Mouse (Mus musculus) ES-Bruce4 (cell line): ENCODE measurements around the gene Gas7. TPM values are rescaled to one million over a fixed set of nuclear protein-coding genes. Genes with fewer than 3 reads are reported as not detected.

Source experiments
- H3K27ac ChIP-seq: 2 replicates; pipeline ENCODE4 v1.5.1; 2012; ENCODE audit warnings: low read length, inconsistent platforms; ENCODE audit not compliant: insufficient read depth
- H3K27me3 ChIP-seq: 2 replicates; pipeline ENCODE4 v1.6.1; 2012; ENCODE audit warnings: mild to moderate bottlenecking, low read length, inconsistent platforms; ENCODE audit not compliant: control insufficient read depth, poor library complexity, insufficient read depth, severe bottlenecking
- H3K36me3 ChIP-seq: 2 replicates; pipeline ENCODE4 v1.6.1; 2012; ENCODE audit warnings: inconsistent platforms, mild to moderate bottlenecking, low read length, moderate library complexity; ENCODE audit not compliant: control insufficient read depth, poor library complexity, insufficient read depth, severe bottlenecking
- H3K4me1 ChIP-seq: one replicate; pipeline ENCODE4 v1.8.1; 2011; ENCODE audit warnings: low read length; ENCODE audit not compliant: control insufficient read depth, insufficient read depth
- H3K4me3 ChIP-seq: 2 replicates; pipeline ENCODE4 v1.5.1; 2011; ENCODE audit warnings: low read depth, mild to moderate bottlenecking, low read length
- H3K9ac ChIP-seq: 2 replicates; pipeline ENCODE4 v1.6.1; 2012; ENCODE audit warnings: low read depth, mild to moderate bottlenecking, inconsistent platforms; ENCODE audit not compliant: poor library complexity, severe bottlenecking
- H3K9me3 ChIP-seq: replicated peaks from 2 replicates; pipeline ENCODE4 v1.6.1; 2012; ENCODE audit warnings: mild to moderate bottlenecking, low read length, inconsistent platforms; ENCODE audit not compliant: control insufficient read depth, poor library complexity, insufficient read depth, severe bottlenecking
- CTCF ChIP-seq: IDR thresholded peaks from one replicate; pipeline ENCODE4 v1.8.1; 2011; ENCODE audit warnings: low read depth, low read length
- EP300 ChIP-seq: IDR thresholded peaks from 2 replicates; pipeline ENCODE4 v1.6.1; 2011; ENCODE audit warnings: low read depth, low read length; ENCODE audit not compliant: insufficient read depth
- POLR2A ChIP-seq: IDR thresholded peaks from one replicate; pipeline ENCODE4 v1.8.1; 2011; ENCODE audit warnings: low read length; ENCODE audit not compliant: insufficient read depth
- polyA plus RNA-seq: library from polyadenylated mRNA; stranded (reverse); fragments of >200 nt; gene quantifications from 2 replicates; pipeline ENCODE4 v1.2.4, GENCODE M21; 2011; ENCODE audit warnings: low read depth; ENCODE audit not compliant: missing spikeins, insufficient read depth, insufficient read length

Gene Gas7
- polyA plus RNA-seq, 1 experiment: 2.3 TPM

DNA sequence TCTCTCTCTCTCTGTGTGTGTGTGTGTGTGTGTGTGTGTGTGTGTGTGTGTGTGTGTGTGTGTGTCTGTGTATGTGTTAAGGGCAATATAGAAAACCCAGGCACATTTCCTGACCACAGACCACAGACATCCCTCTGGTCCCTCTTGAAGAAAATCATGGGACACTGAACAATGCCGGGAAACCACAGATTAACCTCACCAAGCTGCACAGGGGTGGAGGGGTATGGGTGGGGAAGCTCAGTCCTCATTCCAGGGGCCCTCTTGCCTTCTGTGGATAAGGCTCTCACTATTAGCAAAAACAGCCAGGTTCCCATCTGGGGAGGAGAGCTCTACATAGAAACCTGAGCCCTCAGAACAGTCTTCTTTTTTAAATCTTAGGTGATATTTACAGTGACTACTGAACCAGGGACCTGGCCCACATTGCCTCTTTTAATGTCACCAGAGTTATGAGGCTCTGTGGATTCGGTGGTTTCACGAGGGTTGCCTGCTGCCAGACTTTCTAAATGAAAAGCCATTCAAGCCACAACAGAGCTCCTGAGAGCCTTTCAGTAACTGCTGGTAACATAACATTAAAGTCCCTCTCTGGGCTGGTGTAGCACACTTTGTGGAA, 178.5 kb downstream of the Gas7 start:
- H3K9me3 ChIP-seq: no peaks in the 10 kb centered on the region
- TF ChIP-seq POLR2A: no peak
- TF ChIP-seq CTCF: no peak
- no peak for TF ChIP-seq EP300
- no peak overlapping the region for H3K27ac ChIP-seq
- H3K4me3 ChIP-seq: no peak overlapping the region
- H3K4me1 ChIP-seq: no peaks in the 10 kb centered on the region
- no peaks in the 10 kb centered on the region for H3K27me3 ChIP-seq
- no peaks in the 10 kb centered on the region for H3K36me3 ChIP-seq
- H3K9ac ChIP-seq: no peak overlapping the region

DNA sequence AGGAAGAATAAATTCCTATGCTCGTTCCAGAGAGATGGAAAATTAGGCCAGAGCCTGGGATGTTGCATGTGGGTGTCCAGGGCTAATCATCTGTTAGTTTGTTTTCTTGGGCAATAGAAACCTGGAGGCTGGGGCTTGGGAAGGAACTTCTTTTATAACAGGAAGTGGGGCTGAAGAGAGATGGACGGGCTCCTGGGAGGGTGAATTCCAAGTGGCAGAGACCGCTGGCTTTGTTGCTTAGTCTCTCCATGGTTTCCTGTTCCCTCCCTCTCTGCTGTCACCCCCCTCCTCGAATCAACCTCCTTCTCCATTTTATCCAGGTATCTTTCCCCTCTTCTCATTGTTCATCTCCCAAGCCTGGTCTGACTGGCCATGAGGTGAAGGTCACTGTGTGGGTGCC, 181.0 kb downstream of the Gas7 start:
- no peak overlapping the region for H3K27ac ChIP-seq
- H3K9me3 ChIP-seq: no peaks in the 10 kb centered on the region
- H3K27me3 ChIP-seq: no peaks in the 10 kb centered on the region
- H3K4me3 ChIP-seq: no peak overlapping the region
- no peaks in the 10 kb centered on the region for H3K36me3 ChIP-seq
- no peak overlapping the region for H3K9ac ChIP-seq
- no peaks in the 10 kb centered on the region for H3K4me1 ChIP-seq
- TF ChIP-seq CTCF: no peak

DNA sequence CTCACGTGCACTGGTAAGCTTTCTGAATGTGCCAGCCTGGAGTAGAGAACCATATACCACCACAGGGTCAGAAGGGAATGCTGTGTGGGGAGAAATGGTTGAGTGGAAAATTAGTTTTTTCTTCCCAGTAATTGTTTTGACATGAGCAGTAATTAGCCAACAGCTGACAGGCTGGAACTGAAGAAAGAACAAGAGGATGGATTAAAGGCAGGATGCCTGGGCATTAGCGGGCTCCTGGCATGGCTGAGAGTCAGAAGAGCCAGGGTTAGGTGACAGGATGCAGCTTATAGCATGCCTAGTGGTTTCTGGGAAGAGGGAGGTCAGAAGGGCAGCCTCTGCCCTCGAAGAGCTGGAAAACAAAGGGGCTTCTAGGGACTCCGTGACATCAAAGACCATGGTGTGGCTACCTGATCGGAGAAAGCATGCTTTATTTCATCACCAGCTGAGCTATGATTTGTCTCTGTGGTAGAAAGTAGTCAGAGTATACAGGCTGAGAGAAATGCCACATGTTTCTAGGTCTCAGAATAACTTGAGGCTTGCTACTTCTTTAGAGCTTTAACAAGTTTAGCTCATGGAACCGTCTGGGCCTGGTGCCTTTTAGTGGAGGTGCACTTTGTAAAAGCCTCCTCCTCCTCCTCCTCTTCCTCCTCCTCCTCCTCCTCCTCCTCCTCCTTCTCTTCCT, 181.8 kb downstream of the Gas7 start:
- no peak overlapping the region for H3K9ac ChIP-seq
- H3K4me3 ChIP-seq: no peak overlapping the region
- H3K36me3 ChIP-seq: no peaks in the 10 kb centered on the region
- TF ChIP-seq EP300 (no peak), POLR2A (no peak), CTCF (no peak)
- no peaks in the 10 kb centered on the region for H3K27me3 ChIP-seq
- no peak overlapping the region for H3K27ac ChIP-seq
- H3K4me1 ChIP-seq: no peaks in the 10 kb centered on the region
- no peaks in the 10 kb centered on the region for H3K9me3 ChIP-seq

DNA sequence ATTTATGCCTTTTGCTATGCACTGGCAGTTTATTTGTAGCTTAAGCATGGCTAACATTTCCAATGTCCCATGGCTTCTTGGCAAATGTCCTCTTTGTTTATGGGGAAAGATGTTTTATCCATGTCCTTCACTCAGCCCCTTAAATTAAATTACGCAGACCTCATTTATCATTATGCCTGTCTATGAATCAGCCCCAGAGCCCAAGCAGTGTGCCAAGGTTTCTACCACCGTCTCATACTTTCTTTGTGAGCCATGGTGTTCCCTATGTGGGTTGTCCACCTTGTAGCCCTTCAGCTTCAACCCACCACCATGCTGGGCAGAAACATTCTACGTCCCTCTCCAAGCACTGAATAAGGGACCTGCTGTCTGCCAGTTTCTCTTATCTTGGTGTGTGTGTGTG, 183.2 kb downstream of the Gas7 start:
- H3K4me3 ChIP-seq: no peak overlapping the region
- no peaks in the 10 kb centered on the region for H3K9me3 ChIP-seq
- no peak overlapping the region for H3K27ac ChIP-seq
- H3K27me3 ChIP-seq: no peaks in the 10 kb centered on the region
- H3K36me3 ChIP-seq: no peaks in the 10 kb centered on the region
- TF ChIP-seq POLR2A: no peak
- TF ChIP-seq EP300: no peak
- TF ChIP-seq CTCF: no peak
- no peak overlapping the region for H3K9ac ChIP-seq
- no peaks in the 10 kb centered on the region for H3K4me1 ChIP-seq

DNA sequence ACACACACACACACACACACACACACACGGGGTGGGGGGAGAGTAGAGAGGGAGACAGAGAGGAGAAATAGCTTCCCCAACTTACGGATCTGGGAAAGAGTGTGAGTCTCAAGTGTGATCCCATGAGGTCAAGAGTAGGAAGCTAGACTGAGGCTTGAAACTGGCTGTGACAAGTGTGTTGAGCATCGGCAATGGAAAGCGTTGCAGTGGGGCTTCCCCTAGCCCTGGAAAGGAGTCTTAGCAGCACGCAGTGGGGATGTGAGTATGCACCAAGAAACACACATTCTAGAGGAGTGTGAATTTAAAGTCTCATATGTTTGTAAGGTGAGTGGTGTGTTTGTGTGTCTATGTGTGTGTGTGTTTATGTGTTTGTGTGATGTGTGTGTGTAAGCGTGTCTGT, 185.1 kb downstream of the Gas7 start:
- Histone ChIP-seq H3K9ac (no peak overlapping the region), H3K4me1 (no peaks in the 10 kb centered on the region), H3K4me3 (no peak overlapping the region), H3K9me3 (no peaks in the 10 kb centered on the region), H3K27ac (no peak overlapping the region), H3K27me3 (no peaks in the 10 kb centered on the region), H3K36me3 (no peaks in the 10 kb centered on the region)
- TF ChIP-seq EP300 (no peak), CTCF (no peak), POLR2A (no peak)

DNA sequence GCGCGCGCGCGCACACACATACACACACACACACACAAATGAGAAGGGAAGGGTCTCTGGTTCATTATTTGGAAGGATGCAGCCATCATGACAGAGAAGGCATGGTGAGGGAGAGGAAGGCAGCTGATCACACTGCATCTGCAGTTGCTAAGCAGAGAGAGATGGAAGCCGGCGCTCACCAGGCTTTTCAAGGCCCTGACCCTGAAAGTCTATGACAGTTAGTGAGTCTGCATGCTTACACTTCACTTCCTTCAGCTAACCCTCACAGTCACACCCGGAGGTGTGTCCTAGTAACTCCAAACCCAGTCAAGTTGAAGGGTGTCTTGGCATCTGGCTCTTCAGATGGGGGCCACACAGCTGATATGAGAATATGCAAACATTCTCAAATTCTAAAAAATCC, 187.2 kb downstream of the Gas7 start:
- Histone ChIP-seq H3K9ac (no peak overlapping the region), H3K27me3 (no peaks in the 10 kb centered on the region), H3K4me1 (no peaks in the 10 kb centered on the region)

More for the DNA sequence above, 187.2 kb downstream of the Gas7 start:
- H3K4me3 ChIP-seq: no peak overlapping the region
- no peaks in the 10 kb centered on the region for H3K9me3 ChIP-seq
- no peak for TF ChIP-seq CTCF
- no peak for TF ChIP-seq POLR2A
- H3K27ac ChIP-seq: no peak overlapping the region
- no peaks in the 10 kb centered on the region for H3K36me3 ChIP-seq
